Mouse (Mus musculus): ENCODE results near the gene Them7. TPM values are rescaled to one million over a fixed set of nuclear protein-coding genes. Genes with fewer than 3 reads are reported as not detected.

The Them7 gene
- polyA plus RNA-seq, 1 experiment from 2014 or later, result 0.13 TPM

DNA sequence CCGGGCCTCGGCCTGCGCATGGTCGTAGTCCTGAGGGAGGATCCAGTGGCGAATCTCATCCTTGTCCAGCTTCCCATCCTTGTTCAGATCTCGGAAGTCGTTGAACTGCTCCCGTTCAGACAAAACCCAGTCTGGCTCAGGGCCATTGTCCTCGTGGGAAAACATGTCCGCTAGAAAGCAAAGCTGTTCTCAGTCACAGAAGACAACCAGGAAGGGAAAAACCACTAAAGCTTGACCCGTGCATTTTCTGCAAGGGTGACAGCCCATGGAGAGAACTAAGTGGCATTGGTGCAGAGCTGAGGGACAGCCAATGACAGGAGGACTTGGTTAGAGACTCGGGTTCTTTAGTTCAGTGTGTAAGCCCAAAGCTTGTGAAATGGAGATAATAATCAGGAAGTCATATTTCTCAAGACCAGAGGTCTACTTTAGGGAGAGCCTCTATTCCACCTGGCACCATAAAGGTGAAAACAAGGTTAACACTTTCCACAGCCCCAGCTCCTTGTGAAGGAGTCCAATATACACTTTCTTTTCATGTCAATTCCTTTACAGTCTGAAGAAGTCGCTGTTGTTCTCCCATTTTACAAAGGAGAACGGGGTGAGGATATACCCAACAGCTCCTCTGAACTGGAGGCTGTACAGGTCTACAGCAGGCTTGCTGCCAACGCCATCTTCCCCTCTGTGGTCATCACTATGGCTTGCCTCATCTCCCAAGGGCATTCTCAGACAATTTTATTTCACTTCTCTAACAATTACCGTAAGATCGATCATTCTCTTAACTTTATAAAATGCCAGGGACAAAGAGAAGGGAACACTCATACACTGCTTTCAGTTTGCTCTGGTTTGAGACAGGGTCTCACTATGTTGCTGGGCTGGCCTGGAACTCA lies 165.1 kb downstream of the Them7 start:
- Histone ChIP-seq H3K4me3 (no peak overlapping the region), H3K4me2 (replicated peaks) (no peak overlapping the region), H3K27me3 (no peaks in the 10 kb centered on the region), H3K9ac (no peak overlapping the region), H3K9me3 (replicated peaks) (no peaks in the 10 kb centered on the region), H3K27ac (no peak overlapping the region), H3K4me1 (no peaks in the 10 kb centered on the region), H3K36me3 (peaks cover 44% of the 10 kb centered on the region)
- no peak for ATAC-seq (ENCODE audit: low FRiP score)
- 92% methylated on average over 17 of the region's 17 CpGs for WGBS

DNA sequence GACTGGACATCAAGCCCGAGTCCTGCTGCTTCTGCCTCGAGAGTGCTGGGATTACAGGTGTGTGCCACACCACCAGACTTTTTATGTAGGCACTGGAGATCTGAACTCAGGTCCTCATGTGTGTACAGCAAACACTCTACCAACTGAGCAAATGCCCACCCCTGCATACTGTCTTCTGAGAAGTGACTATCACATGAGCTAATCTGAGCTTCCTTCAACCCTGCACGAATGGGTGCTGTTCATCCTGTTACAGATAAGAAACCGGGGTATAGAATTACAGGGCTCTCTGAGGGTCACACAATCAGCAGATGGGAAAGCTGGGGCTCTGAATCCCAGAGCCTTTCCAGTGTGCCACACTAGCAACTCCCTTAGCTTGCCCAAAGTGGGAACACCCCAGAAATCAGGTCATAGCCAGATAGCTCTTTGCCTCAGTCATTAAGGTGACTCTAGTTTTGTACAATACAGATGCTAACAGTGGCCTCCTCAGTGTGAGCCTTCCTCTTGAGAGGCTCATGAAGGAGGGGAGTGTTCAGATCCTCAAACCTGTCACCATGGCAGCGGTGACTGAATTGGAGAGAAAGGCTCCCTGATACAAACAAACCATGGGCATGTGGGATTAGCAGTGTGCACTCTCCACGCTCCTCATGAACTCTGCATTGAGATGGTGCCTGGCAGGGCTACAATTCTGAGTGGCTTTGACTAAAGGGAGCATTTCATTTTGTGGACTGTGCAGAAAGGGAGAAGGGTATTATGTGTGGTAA lies 166.7 kb downstream of the Them7 start:
- H3K4me1 ChIP-seq, result no peaks in the 10 kb centered on the region
- peaks cover 41% of the 10 kb centered on the region for H3K36me3 ChIP-seq
- no peak overlapping the region for H3K4me3 ChIP-seq
- H3K9me3 ChIP-seq (replicated peaks), result no peaks in the 10 kb centered on the region
- H3K27me3 ChIP-seq, result no peaks in the 10 kb centered on the region
- H3K27ac ChIP-seq, result no peak overlapping the region
- no peak overlapping the region for H3K9ac ChIP-seq
- 82% methylated on average over 6 of the region's 6 CpGs for WGBS
- no peak overlapping the region for H3K4me2 ChIP-seq (replicated peaks)
- ATAC-seq (ENCODE audit: low FRiP score), result peak; percentile 38; the same call in 1 of the 2 replicates

DNA sequence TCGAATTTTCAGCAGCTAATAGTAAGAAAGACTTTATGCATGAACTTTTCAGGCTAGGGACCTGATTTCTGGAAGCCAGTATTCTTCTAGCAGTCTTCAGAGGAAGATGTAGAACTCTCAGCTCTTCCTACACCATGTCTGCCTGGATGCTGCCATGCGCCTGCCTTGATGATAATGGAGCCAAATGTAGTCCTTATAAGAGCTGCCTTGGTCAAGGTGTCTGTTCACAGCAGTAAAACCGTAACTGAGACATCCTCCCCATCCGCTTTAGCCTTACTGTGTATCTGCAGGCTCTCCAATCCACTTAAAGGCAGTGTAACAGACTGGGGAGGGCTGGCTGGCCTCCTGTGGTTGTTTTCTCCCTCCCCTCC lies 167.3 kb downstream of the Them7 start:
- ATAC-seq (ENCODE audit: low FRiP score), result no peak
- H3K27me3 ChIP-seq, result no peaks in the 10 kb centered on the region
- no peak overlapping the region for H3K4me3 ChIP-seq
- H3K9me3 ChIP-seq (replicated peaks), result no peaks in the 10 kb centered on the region
- H3K9ac ChIP-seq, result no peak overlapping the region
- 92% methylated on average over 4 of the region's 4 CpGs for WGBS
- peaks cover 35% of the 10 kb centered on the region for H3K36me3 ChIP-seq
- H3K27ac ChIP-seq, result no peak overlapping the region
- no peaks in the 10 kb centered on the region for H3K4me1 ChIP-seq
- no peak overlapping the region for H3K4me2 ChIP-seq (replicated peaks)

DNA sequence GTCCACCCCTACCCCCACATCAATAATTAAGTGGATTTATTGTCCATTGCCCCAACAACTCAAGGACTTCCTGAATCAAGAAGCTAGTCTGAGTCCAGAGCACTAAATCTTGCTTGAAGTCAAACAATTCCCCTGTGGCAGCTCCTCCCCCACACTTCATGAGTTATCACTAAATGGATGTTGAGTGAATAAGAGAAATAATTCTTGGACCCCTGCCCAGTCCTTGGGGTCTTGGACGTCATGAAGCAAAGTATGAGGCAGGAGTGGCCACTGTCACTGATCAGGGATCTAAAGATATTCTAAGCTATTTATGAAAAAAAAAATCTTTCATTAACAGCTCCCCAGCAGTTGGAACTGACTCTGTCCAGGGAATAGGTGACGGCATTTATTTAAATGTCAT lies 168.4 kb downstream of the Them7 start:
- Histone ChIP-seq H3K27ac (no peak overlapping the region), H3K27me3 (no peaks in the 10 kb centered on the region), H3K4me3 (no peak overlapping the region), H3K9me3 (replicated peaks) (no peaks in the 10 kb centered on the region), H3K9ac (no peak overlapping the region), H3K4me2 (replicated peaks) (no peak overlapping the region), H3K36me3 (peaks cover 30% of the 10 kb centered on the region), H3K4me1 (peaks cover 9% of the 10 kb centered on the region)
- no peak for ATAC-seq (ENCODE audit: low FRiP score)
- WGBS, result 81% methylated on average over 2 of the region's 2 CpGs

- 84% methylated on average over 4 of the region's 4 CpGs for WGBS
- H3K27me3 ChIP-seq, result no peaks in the 10 kb centered on the region
- ATAC-seq (ENCODE audit: low FRiP score), result no peak
- H3K27ac ChIP-seq, result no peak overlapping the region
- H3K9ac ChIP-seq, result no peak overlapping the region
- peaks cover 22% of the 10 kb centered on the region for H3K4me1 ChIP-seq
- H3K4me3 ChIP-seq, result no peak overlapping the region
- H3K9me3 ChIP-seq (replicated peaks), result no peaks in the 10 kb centered on the region
- no peak overlapping the region for H3K4me2 ChIP-seq (replicated peaks)
- H3K36me3 ChIP-seq, result peaks cover 20% of the 10 kb centered on the region
Measured at GRCm38 (mm10) chr2:105394375-105394774, 170.3 kb downstream of the Them7 start.

DNA sequence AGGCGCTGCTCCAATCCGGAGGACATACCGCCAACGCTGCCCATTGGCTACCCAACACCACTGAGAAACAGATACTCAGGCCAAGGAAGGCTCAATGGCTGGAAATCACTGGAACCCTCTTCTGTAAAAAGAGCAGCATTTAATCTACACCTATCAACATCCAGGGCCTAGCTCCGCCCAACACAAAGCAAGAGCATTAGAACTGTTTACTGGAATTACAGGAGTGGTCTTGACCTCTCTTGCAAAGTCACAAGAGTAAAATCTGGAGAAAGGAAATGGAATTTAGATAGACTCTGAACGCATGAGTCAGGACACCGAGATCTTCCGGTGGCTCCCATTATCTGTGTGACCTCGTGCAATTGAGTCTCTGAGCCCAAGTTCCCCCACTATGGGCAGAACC lies 171.9 kb downstream of the Them7 start:
- peaks cover 3% of the 10 kb centered on the region for H3K27me3 ChIP-seq
- no peak overlapping the region for H3K27ac ChIP-seq
- H3K9ac ChIP-seq, result no peak overlapping the region
- no peak overlapping the region for H3K4me2 ChIP-seq (replicated peaks)
- H3K9me3 ChIP-seq (replicated peaks), result no peaks in the 10 kb centered on the region
- H3K4me3 ChIP-seq, result no peak overlapping the region
- no peak for ATAC-seq (ENCODE audit: low FRiP score)
- peaks cover 27% of the 10 kb centered on the region for H3K4me1 ChIP-seq
- peaks cover 16% of the 10 kb centered on the region for H3K36me3 ChIP-seq
- WGBS, result 95% methylated on average over 9 of the region's 9 CpGs

DNA sequence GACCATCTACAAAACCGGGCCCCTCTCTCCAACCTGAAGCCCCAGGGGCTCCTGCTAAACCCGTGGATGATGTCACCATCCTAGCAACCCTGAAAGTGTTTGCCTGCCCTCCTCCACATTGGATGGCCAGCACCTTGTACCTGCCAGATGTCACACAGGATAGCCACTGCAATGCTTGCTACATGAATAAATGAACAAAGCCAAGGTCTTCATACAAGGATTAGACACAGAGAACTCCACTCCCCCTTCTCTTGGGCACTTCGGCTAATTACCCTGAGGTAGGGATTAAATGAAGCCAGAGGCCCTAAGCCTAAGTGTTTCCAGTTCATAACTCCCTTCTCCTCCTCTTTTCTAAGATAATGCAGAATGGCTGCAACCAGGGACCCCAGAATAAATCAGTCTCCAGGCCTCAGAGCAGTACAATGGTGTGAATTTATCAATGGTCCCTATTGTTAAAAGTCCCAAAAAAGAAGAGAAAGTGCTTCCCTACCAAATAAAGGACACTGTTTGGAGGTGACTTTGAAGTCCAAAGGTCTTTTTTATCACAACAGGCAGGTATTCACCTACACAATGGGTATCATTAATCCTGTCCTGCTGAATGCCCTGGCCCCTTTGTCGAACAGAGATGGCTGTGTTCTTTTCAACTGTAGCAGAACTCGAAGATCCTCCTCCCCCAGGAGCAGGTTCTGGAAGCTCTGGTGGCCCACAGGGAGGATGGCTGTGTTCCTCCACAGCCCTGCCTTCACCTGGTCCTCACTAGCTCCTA lies 173.5 kb downstream of the Them7 start:
- Histone ChIP-seq H3K27ac (no peak overlapping the region), H3K4me3 (peak overlapping the region; percentile 67), H3K4me1 (peaks cover 27% of the 10 kb centered on the region), H3K9ac (peak overlapping the region; percentile 85; the same call in 1 of the 2 replicates), H3K9me3 (replicated peaks) (no peaks in the 10 kb centered on the region), H3K36me3 (peaks cover 7% of the 10 kb centered on the region), H3K4me2 (replicated peaks) (peak overlapping the region; percentile 89), H3K27me3 (peaks cover 3% of the 10 kb centered on the region)
- no peak for ATAC-seq (ENCODE audit: low FRiP score)
- WGBS, result 23% methylated on average over 5 of the region's 5 CpGs

DNA sequence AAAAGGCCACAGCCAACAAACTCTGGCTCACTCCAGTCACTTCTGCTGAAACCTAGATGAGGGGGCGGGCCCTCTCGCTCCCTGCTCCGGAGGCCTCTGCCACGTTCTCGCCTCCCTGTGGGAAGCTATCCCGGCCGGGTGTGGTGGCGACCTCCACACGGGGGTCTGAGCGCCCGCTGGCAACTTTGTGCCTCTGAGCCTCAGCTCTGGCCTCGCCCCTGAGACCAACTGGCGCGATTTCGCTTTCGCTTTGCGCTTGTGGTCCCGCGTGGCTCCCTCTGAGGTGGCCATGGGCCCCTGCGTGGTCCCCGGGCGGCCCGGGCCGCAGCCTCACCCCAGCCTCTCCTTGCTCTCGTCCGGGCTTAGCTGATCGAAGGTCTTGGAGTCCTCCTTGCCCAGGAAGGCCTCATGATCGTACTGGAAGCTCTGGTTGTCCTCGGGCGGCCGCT lies 174.5 kb downstream of the Them7 start:
- Histone ChIP-seq H3K27ac (peak overlapping the region; percentile 82), H3K27me3 (peaks cover 3% of the 10 kb centered on the region), H3K9ac (peak overlapping the region; percentile 85), H3K36me3 (peaks cover 7% of the 10 kb centered on the region), H3K9me3 (replicated peaks) (no peaks in the 10 kb centered on the region), H3K4me2 (replicated peaks) (peak overlapping the region; percentile 89), H3K4me1 (peaks cover 27% of the 10 kb centered on the region), H3K4me3 (peak overlapping the region; percentile 67)
- ATAC-seq (ENCODE audit: low FRiP score), result peak; percentile 73
- 0% methylated on average over 31 of the region's 31 CpGs for WGBS

DNA sequence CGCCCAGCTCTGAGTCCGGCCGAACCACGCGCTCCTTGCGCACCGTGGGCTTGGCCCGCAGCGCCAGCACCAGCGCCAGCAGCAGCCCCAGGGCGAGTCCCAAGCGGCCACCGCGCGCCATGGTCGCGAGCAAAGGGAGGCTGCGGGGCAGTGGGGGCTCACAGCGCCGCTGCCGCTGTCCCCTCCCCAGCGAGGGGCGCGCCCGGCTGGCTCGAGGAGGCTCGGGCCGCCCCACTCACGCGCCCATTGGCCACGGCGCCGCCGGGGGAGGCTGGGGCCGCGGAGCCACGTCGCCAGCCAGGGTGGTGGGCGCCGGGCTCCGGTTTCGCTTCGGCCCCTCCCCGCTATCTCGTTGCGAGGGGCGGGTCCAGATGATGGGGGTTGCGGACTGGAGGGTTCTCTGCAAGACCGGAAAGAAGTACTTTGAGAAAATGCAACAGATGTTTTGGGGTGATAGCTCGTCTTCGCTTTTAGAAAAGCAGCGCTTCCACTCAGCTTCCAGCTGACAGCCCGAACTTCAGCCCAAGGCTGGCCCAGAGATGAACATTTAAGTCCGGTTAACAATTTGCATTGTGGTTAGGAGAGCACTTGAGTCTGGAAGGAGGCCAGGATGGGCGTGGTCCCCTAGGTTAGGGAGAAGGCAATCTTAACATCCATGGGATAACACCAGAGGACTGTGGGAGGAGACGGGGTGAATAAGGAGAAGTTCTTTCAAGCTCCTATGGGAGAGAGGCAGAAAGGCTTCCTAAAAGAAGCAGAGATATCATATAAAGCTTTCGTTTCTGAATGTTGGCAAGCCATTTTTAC lies 175.2 kb downstream of the Them7 start, which contains the start of gene Rcn1:
Rcn1 (minus strand) TSS at position 235 of the 807 bp plus-strand sequence.
- 1% methylated on average over 57 of the region's 57 CpGs for WGBS
- Histone ChIP-seq H3K4me1 (peaks cover 27% of the 10 kb centered on the region), H3K27ac (peak within 1 kb of the TSS; percentile 82), H3K9ac (peak within 1 kb of the TSS; percentile 85), H3K36me3 (peaks cover 2% of the 10 kb centered on the region), H3K4me2 (replicated peaks) (peak within 1 kb of the TSS; percentile 89), H3K27me3 (peaks cover 3% of the 10 kb centered on the region), H3K9me3 (replicated peaks) (no peaks in the 10 kb centered on the region), H3K4me3 (peak within 1 kb of the TSS; percentile 67)
- ATAC-seq (ENCODE audit: low FRiP score), result peak; percentile 88

DNA sequence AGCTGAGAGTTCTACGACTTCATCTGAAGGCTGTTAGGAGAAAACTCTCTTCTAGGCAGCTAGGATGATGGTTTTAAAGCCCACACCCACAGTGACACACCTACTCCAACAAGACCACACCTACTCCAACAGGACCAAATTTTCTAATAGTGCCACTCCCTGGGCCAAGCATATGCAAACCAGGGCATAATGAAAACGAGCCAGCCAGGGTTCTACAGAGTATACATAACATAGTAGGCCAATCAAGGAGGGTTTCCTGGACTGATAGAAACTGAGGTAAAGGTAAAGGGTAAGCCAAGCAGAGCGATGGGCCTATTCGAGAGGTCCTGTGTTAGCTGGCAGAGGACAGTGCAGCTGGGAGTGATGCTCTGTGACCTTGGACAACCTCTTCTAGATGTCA lies 176.4 kb downstream of the Them7 start:
- H3K27me3 ChIP-seq, result peaks cover 7% of the 10 kb centered on the region

DNA sequence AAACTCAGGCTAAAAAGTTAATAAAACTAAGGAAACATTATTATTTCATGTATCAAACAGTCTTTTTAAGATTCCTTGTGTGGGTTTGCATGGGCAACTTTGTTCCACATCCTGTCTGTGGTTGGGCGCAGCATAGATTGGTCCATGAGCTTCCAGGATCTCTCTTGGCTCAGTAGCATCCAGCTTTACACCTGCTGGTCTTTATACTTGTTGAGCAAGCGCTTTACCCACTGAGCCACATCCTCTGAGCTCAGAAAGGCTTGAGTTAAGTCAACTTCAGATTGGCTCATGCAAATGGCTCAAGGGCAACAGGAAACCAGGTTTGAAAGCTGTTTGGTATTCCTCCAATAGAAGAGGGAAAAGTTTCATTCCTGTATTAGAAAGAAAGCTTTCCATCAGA lies 178.1 kb downstream of the Them7 start:
- Histone ChIP-seq H3K27me3 (peaks cover 7% of the 10 kb centered on the region), H3K4me1 (peaks cover 21% of the 10 kb centered on the region)
- ATAC-seq (ENCODE audit: low FRiP score), result no peak

More for the DNA sequence above, 176.4 kb downstream of the Them7 start:
- Histone ChIP-seq H3K27ac (no peak overlapping the region), H3K36me3 (no peaks in the 10 kb centered on the region), H3K9ac (no peak overlapping the region), H3K9me3 (replicated peaks) (no peaks in the 10 kb centered on the region), H3K4me1 (peaks cover 27% of the 10 kb centered on the region), H3K4me2 (replicated peaks) (no peak overlapping the region), H3K4me3 (no peak overlapping the region)
- 91% methylated on average over 4 of the region's 4 CpGs for WGBS
- ATAC-seq (ENCODE audit: low FRiP score), result no peak

More for the DNA sequence above, 178.1 kb downstream of the Them7 start:
- Histone ChIP-seq H3K4me3 (no peak overlapping the region), H3K4me2 (replicated peaks) (no peak overlapping the region), H3K27ac (no peak overlapping the region), H3K36me3 (no peaks in the 10 kb centered on the region), H3K9ac (no peak overlapping the region), H3K9me3 (replicated peaks) (no peaks in the 10 kb centered on the region)
- 90% methylated on average over 2 of the region's 2 CpGs for WGBS

All from hindbrain, embryonic 12.5 days (tissue).